Mouse (Mus musculus) olfactory bulb, adult 2 months (tissue): ENCODE results near the gene Rpl6.

ENCODE experiments used
- CTCF ChIP-seq: fragments of 200-500 bp; IDR thresholded peaks from 2 replicates; pipeline ENCODE4 v1.5.1; 2012; ENCODE audit warnings: low read depth, mild to moderate bottlenecking, low read length, moderate library complexity; ENCODE audit not compliant: insufficient read depth
- POLR2A ChIP-seq: fragments of 200-500 bp; IDR thresholded peaks from 2 replicates; pipeline ENCODE4 v1.6.1; 2012; ENCODE audit warnings: mild to moderate bottlenecking, low read depth, low read length, moderate library complexity; ENCODE audit not compliant: insufficient read depth

DNA sequence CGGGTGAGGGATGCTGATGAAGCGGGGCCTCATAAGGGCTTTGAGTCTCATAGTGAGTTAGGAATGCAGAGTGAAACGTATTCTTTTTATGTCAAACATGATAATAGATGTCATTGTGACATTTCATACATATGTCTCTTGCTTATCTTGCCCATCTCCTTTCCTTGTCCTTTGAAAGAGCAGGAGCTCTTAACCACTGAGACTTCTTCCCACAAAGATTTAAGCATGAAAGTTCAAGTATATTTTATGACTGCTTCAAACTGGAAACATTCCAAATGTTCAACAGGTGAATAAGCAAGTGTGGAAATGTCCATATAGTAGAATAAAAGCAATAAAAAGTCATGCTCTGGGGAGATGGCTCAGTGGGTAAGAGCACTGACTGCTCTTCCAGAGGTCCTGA, 22.1 kb downstream of the Rpl6 start:
- no peak for TF ChIP-seq CTCF
- TF ChIP-seq POLR2A, result no peak
